Mouse (Mus musculus) bone marrow macrophage, adult 2 months (primary cell): ENCODE measurements around the gene Stk38.

Experiments used
- CTCF ChIP-seq: IDR thresholded peaks from 2 replicates; pipeline ENCODE4 v1.5.1; 2012; ENCODE audit warnings: low read depth, mild to moderate bottlenecking, low read length, moderate library complexity
- POLR2A ChIP-seq: IDR thresholded peaks from 2 replicates; pipeline ENCODE4 v1.6.1; 2012; ENCODE audit warnings: mild to moderate bottlenecking, low read depth, low read length, borderline replicate concordance

GRCm38 (mm10) chr17:29033569-29034061, 25.8 kb upstream of the Stk38 start:
- TF ChIP-seq CTCF (no peak), POLR2A (no peak)
